Mouse (Mus musculus): ENCODE data around the gene Ldhd. TPM values are rescaled to one million over a fixed set of nuclear protein-coding genes. Genes with fewer than 3 reads are reported as not detected.
A peak's percentile ranks its signal among the peaks of the same experiment; 100 is the strongest.

Ldhd gene
- polyA plus RNA-seq, 1 experiment from 2014 or later: 0.45 TPM

- no peak for ATAC-seq (ENCODE audit: low FRiP score, low TSS enrichment)
- H3K9ac ChIP-seq (replicated peaks; ENCODE audit: low read length): no peak overlapping the region
- peaks cover 43% of the 10 kb centered on the region for H3K4me1 ChIP-seq (ENCODE audit: control insufficient read depth, insufficient read depth, low read length)
- no peak overlapping the region for H3K4me2 ChIP-seq (ENCODE audit: low read length)
- H3K9me3 ChIP-seq (ENCODE audit: control insufficient read depth, low read length): no peaks in the 10 kb centered on the region
- no peaks in the 10 kb centered on the region for H3K27me3 ChIP-seq (ENCODE audit: control insufficient read depth, insufficient read depth, low read length)
- 0 out of 2 replicates have a peak, but pooled peaks cover 2% of the 10 kb centered on the region for H3K36me3 ChIP-seq (ENCODE audit: control insufficient read depth, insufficient read depth, low read length)
- no peak for DNase-seq
- H3K4me3 ChIP-seq (replicated peaks; ENCODE audit: low read depth, low read length): no peak overlapping the region
- WGBS: 83% methylated on average over 15 of the region's 15 CpGs
- H3K27ac ChIP-seq (replicated peaks; ENCODE audit: low read depth, low read length): peak overlapping the region; percentile 41; the same call in 1 of the 2 replicates
Observed at GRCm38 (mm10) chr8:111595712-111596484, 34.3 kb downstream of the Ldhd start.

DNA sequence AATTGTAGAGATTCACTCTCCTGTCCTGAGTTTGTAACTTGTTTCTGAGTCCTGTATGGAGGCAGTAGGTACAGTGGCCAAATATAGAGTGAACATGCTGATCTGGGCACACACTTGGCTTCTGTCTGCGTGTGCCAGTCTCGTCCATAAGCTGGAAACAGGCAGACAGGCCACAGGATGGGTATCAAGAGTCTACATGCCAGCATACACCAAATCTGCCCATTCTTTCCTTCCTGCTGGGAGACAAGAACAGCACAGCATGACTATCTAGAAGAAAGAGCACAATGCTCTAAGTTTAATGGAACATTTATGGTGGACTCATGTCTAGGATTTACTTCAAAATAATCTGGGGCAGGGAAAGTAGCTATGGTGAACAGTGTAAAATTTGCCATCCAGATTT, 35.2 kb downstream of the Ldhd start:
- no peak overlapping the region for H3K4me2 ChIP-seq (ENCODE audit: low read length)
- H3K36me3 ChIP-seq (ENCODE audit: control insufficient read depth, insufficient read depth, low read length): 0 out of 2 replicates have a peak, but pooled peaks cover 3% of the 10 kb centered on the region
- peak overlapping the region; percentile 41; the same call in 1 of the 2 replicates for H3K27ac ChIP-seq (replicated peaks; ENCODE audit: low read depth, low read length)
- no peaks in the 10 kb centered on the region for H3K27me3 ChIP-seq (ENCODE audit: control insufficient read depth, insufficient read depth, low read length)
- no peaks in the 10 kb centered on the region for H3K9me3 ChIP-seq (ENCODE audit: control insufficient read depth, low read length)
- ATAC-seq (ENCODE audit: low FRiP score, low TSS enrichment) (no peak), DNase-seq (no peak)
- peaks cover 43% of the 10 kb centered on the region for H3K4me1 ChIP-seq (ENCODE audit: control insufficient read depth, insufficient read depth, low read length)
- no peak overlapping the region for H3K4me3 ChIP-seq (replicated peaks; ENCODE audit: low read depth, low read length)
- 91% methylated on average over 2 of the region's 2 CpGs for WGBS
- H3K9ac ChIP-seq (replicated peaks; ENCODE audit: low read length): no peak overlapping the region

DNA sequence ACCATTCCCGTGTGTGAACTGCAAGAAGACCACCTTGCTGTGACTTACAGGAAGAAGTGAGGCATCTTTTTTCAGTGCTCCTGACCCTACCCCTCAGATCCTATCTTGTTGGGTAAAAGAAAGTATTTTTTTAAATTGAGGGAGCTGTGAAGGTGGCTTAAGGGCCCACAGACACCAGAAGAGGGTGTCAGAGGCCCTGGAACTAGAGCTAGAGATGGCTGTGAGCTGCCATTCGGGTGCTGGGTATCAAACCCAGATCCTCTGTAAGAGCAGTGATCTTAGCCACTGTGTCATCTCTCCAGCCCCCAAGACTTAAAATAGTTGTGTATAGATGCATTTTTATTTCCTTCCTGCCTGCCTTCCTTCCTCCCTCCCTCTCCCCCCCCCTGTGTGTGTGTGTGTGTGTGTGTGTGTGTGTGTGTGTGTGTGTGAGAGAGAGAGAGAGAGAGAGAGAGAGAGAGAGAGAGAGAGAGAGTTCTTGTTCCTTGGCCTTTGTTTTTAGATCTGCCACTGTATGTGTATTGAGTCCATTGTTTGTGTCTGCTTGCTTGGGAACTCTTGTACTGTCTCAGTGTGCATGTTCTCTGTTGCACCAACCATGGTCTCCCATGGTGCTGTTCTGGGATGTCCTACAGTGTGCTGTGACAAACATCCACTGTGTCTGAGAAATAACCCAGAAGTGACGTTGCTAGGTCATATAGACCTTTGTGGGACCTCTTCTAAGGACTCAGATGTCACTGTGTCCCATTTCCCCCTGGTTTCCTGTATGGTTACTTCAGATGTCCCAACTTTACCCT, 35.9 kb downstream of the Ldhd start:
- Histone ChIP-seq H3K4me2 (ENCODE audit: low read length) (no peak overlapping the region), H3K27me3 (ENCODE audit: control insufficient read depth, insufficient read depth, low read length) (no peaks in the 10 kb centered on the region), H3K4me1 (ENCODE audit: control insufficient read depth, insufficient read depth, low read length) (peaks cover 43% of the 10 kb centered on the region), H3K36me3 (ENCODE audit: control insufficient read depth, insufficient read depth, low read length) (0 out of 2 replicates have a peak, but pooled peaks cover 3% of the 10 kb centered on the region), H3K27ac (replicated peaks; ENCODE audit: low read depth, low read length) (no peak overlapping the region), H3K4me3 (replicated peaks; ENCODE audit: low read depth, low read length) (no peak overlapping the region), H3K9ac (replicated peaks; ENCODE audit: low read length) (no peak overlapping the region), H3K9me3 (ENCODE audit: control insufficient read depth, low read length) (no peaks in the 10 kb centered on the region)
- no peak for ATAC-seq (ENCODE audit: low FRiP score, low TSS enrichment)
- 80% methylated on average over 3 of the region's 3 CpGs for WGBS
- DNase-seq: no peak

GRCm38 (mm10) chr8:111592390-111592910, 37.7 kb downstream of the Ldhd start:
- WGBS: 67% methylated on average over 7 of the region's 7 CpGs
- no peaks in the 10 kb centered on the region for H3K27me3 ChIP-seq (ENCODE audit: control insufficient read depth, insufficient read depth, low read length)
- H3K27ac ChIP-seq (replicated peaks; ENCODE audit: low read depth, low read length): 0 out of 2 replicates have a peak overlapping the region, but pooled peaks have one; percentile 8
- no peak overlapping the region for H3K4me2 ChIP-seq (ENCODE audit: low read length)
- DNase-seq (no peak), ATAC-seq (ENCODE audit: low FRiP score, low TSS enrichment) (no peak)
- no peak overlapping the region for H3K9ac ChIP-seq (replicated peaks; ENCODE audit: low read length)
- H3K9me3 ChIP-seq (ENCODE audit: control insufficient read depth, low read length): no peaks in the 10 kb centered on the region
- H3K4me3 ChIP-seq (replicated peaks; ENCODE audit: low read depth, low read length): no peak overlapping the region
- peaks cover 41% of the 10 kb centered on the region for H3K4me1 ChIP-seq (ENCODE audit: control insufficient read depth, insufficient read depth, low read length)
- 0 out of 2 replicates have a peak, but pooled peaks cover 3% of the 10 kb centered on the region for H3K36me3 ChIP-seq (ENCODE audit: control insufficient read depth, insufficient read depth, low read length)

GRCm38 (mm10) chr8:111591176-111591575, 39.0 kb downstream of the Ldhd start:
- H3K4me2 ChIP-seq (ENCODE audit: low read length): no peak overlapping the region
- no peak overlapping the region for H3K27ac ChIP-seq (replicated peaks; ENCODE audit: low read depth, low read length)
- H3K9ac ChIP-seq (replicated peaks; ENCODE audit: low read length): no peak overlapping the region
- DNase-seq (no peak), ATAC-seq (ENCODE audit: low FRiP score, low TSS enrichment) (no peak)
- H3K4me3 ChIP-seq (replicated peaks; ENCODE audit: low read depth, low read length): no peak overlapping the region
- no peaks in the 10 kb centered on the region for H3K9me3 ChIP-seq (ENCODE audit: control insufficient read depth, low read length)
- 0 out of 2 replicates have a peak, but pooled peaks cover 3% of the 10 kb centered on the region for H3K36me3 ChIP-seq (ENCODE audit: control insufficient read depth, insufficient read depth, low read length)
- no peaks in the 10 kb centered on the region for H3K27me3 ChIP-seq (ENCODE audit: control insufficient read depth, insufficient read depth, low read length)
- H3K4me1 ChIP-seq (ENCODE audit: control insufficient read depth, insufficient read depth, low read length): peaks cover 32% of the 10 kb centered on the region

- no peaks in the 10 kb centered on the region for H3K9me3 ChIP-seq (ENCODE audit: control insufficient read depth, low read length)
- H3K4me3 ChIP-seq (replicated peaks; ENCODE audit: low read depth, low read length): no peak overlapping the region
- no peaks in the 10 kb centered on the region for H3K27me3 ChIP-seq (ENCODE audit: control insufficient read depth, insufficient read depth, low read length)
- no peak for ATAC-seq (ENCODE audit: low FRiP score, low TSS enrichment)
- 0 out of 2 replicates have a peak, but pooled peaks cover 3% of the 10 kb centered on the region for H3K36me3 ChIP-seq (ENCODE audit: control insufficient read depth, insufficient read depth, low read length)
- no peak overlapping the region for H3K27ac ChIP-seq (replicated peaks; ENCODE audit: low read depth, low read length)
- H3K4me2 ChIP-seq (ENCODE audit: low read length): no peak overlapping the region
- H3K4me1 ChIP-seq (ENCODE audit: control insufficient read depth, insufficient read depth, low read length): peaks cover 22% of the 10 kb centered on the region
- 89% methylated on average over 3 of the region's 3 CpGs for WGBS
- no peak overlapping the region for H3K9ac ChIP-seq (replicated peaks; ENCODE audit: low read length)
- DNase-seq: no peak
Observed at GRCm38 (mm10) chr8:111590214-111590613, 40.0 kb downstream of the Ldhd start.

- Histone ChIP-seq H3K27me3 (ENCODE audit: control insufficient read depth, insufficient read depth, low read length) (no peaks in the 10 kb centered on the region), H3K27ac (replicated peaks; ENCODE audit: low read depth, low read length) (no peak overlapping the region), H3K9ac (replicated peaks; ENCODE audit: low read length) (no peak overlapping the region), H3K4me3 (replicated peaks; ENCODE audit: low read depth, low read length) (no peak overlapping the region), H3K4me2 (ENCODE audit: low read length) (no peak overlapping the region), H3K36me3 (ENCODE audit: control insufficient read depth, insufficient read depth, low read length) (0 out of 2 replicates have a peak, but pooled peaks cover 3% of the 10 kb centered on the region), H3K9me3 (ENCODE audit: control insufficient read depth, low read length) (no peaks in the 10 kb centered on the region), H3K4me1 (ENCODE audit: control insufficient read depth, insufficient read depth, low read length) (peaks cover 14% of the 10 kb centered on the region; the same call in 1 of the 2 replicates)
- 95% methylated on average over 2 of the region's 2 CpGs for WGBS
- DNase-seq (no peak), ATAC-seq (ENCODE audit: low FRiP score, low TSS enrichment) (no peak)
Observed at GRCm38 (mm10) chr8:111588336-111588735, 41.8 kb downstream of the Ldhd start.

GRCm38 (mm10) chr8:111587545-111588094, 42.6 kb downstream of the Ldhd start:
- WGBS: 100% methylated on average over 1 of the region's 1 CpGs

More at GRCm38 (mm10) chr8:111587545-111588094, 42.6 kb downstream of the Ldhd start:
- H3K4me3 ChIP-seq (replicated peaks; ENCODE audit: low read depth, low read length): no peak overlapping the region
- H3K9me3 ChIP-seq (ENCODE audit: control insufficient read depth, low read length): no peaks in the 10 kb centered on the region
- H3K4me1 ChIP-seq (ENCODE audit: control insufficient read depth, insufficient read depth, low read length): peaks cover 9% of the 10 kb centered on the region
- H3K27ac ChIP-seq (replicated peaks; ENCODE audit: low read depth, low read length): no peak overlapping the region
- no peak overlapping the region for H3K4me2 ChIP-seq (ENCODE audit: low read length)
- DNase-seq (no peak), ATAC-seq (ENCODE audit: low FRiP score, low TSS enrichment) (no peak)
- 0 out of 2 replicates have a peak, but pooled peaks cover 3% of the 10 kb centered on the region for H3K36me3 ChIP-seq (ENCODE audit: control insufficient read depth, insufficient read depth, low read length)
- H3K27me3 ChIP-seq (ENCODE audit: control insufficient read depth, insufficient read depth, low read length): no peaks in the 10 kb centered on the region
- H3K9ac ChIP-seq (replicated peaks; ENCODE audit: low read length): no peak overlapping the region
